Mouse (Mus musculus) heart, embryonic 11.5 days (tissue): ENCODE results near the gene Mbnl2. TPM values are rescaled to one million over a fixed set of nuclear protein-coding genes. Genes with fewer than 3 reads are reported as not detected.
A peak's percentile ranks its signal among the peaks of the same experiment; 100 is the strongest.

Experiments
- ATAC-seq: fragments of 200-750 bp; cut with Nextera tagmentation; replicated peaks from 2 replicates; pipeline ENCODE4 v1.8.0; 2017; ENCODE audit warnings: moderate library complexity; ENCODE audit not compliant: insufficient number of reproducible peaks, low FRiP score, low TSS enrichment
- H3K27ac ChIP-seq: fragments of 300-500 bp; sonication (generic); 2 replicates; pipeline ENCODE4 v1.5.1; 2014; ENCODE audit warnings: mild to moderate bottlenecking, low read depth, low read length
- H3K27me3 ChIP-seq: fragments of 300-500 bp; sonication (generic); 2 replicates; pipeline ENCODE4 v1.6.1; 2014; ENCODE audit warnings: mild to moderate bottlenecking, low read length, mixed read lengths; ENCODE audit not compliant: control insufficient read depth, insufficient read depth
- H3K36me3 ChIP-seq: fragments of 300-500 bp; sonication (generic); 2 replicates; pipeline ENCODE4 v1.6.1; 2014; ENCODE audit warnings: mild to moderate bottlenecking, low read length, moderate library complexity, mixed read lengths; ENCODE audit not compliant: control insufficient read depth, insufficient read depth
- H3K4me1 ChIP-seq: fragments of 300-500 bp; sonication (generic); 2 replicates; pipeline ENCODE4 v1.6.1; 2014; ENCODE audit warnings: low read length; ENCODE audit not compliant: control insufficient read depth, insufficient read depth
- H3K4me2 ChIP-seq: fragments of 300-500 bp; sonication (generic); 2 replicates; pipeline ENCODE4 v1.6.1; 2014; ENCODE audit warnings: mild to moderate bottlenecking, moderate library complexity
- H3K4me3 ChIP-seq: fragments of 300-500 bp; sonication (generic); 2 replicates; pipeline ENCODE4 v1.5.1; 2014; ENCODE audit warnings: low read depth, low read length
- H3K9ac ChIP-seq: fragments of 300-500 bp; sonication (generic); 2 replicates; pipeline ENCODE4 v1.6.1; 2014; ENCODE audit warnings: mild to moderate bottlenecking, low read depth, low read length, moderate library complexity
- H3K9me3 ChIP-seq: fragments of 300-500 bp; sonication (generic); replicated peaks from 2 replicates; pipeline ENCODE4 v1.6.1; 2016; ENCODE audit warnings: low read length; ENCODE audit not compliant: control insufficient read depth
- WGBS: fragments of 180-500 bp; shearing (Covaris S2); extraction: QIAGEN DNeasy Blood & Tissue Kit; methylation state at CpG from one replicate; pipeline ENCODE4 v1.1.7; 2014; ENCODE audit not compliant: insufficient replicate concordance; 5-methylcytosine and 5-hydroxymethylcytosine counted together
- polyA plus RNA-seq: library from polyadenylated mRNA; unstranded; fragments of >200 nt; fragmentation: Nextera tagmentation; extraction: Ambion mirVana; gene quantifications from 2 replicates; pipeline ENCODE4 v1.2.1, GENCODE M21; 2014

Mbnl2 gene
- polyA plus RNA-seq, 1 experiment from 2014 or later: 107 TPM

GRCm38 (mm10) chr14:120289528-120289927, 14.1 kb downstream of the Mbnl2 start:
- Histone ChIP-seq H3K9me3 (no peaks in the 10 kb centered on the region), H3K9ac (peak overlapping the region; percentile 28; the same call in 1 of the 2 replicates), H3K4me3 (no peak overlapping the region), H3K4me1 (peaks cover 77% of the 10 kb centered on the region), H3K27ac (peak overlapping the region; percentile 83), H3K4me2 (no peak overlapping the region; the same call in 1 of the 2 replicates), H3K36me3 (no peaks in the 10 kb centered on the region; the same call in 1 of the 2 replicates), H3K27me3 (no peaks in the 10 kb centered on the region)
- WGBS: 43% methylated on average over 7 of the region's 7 CpGs
- ATAC-seq: no peak; the same call in 1 of the 2 replicates

GRCm38 (mm10) chr14:120291226-120291757, 15.8 kb downstream of the Mbnl2 start:
- H3K4me3 ChIP-seq: no peak overlapping the region
- no peaks in the 10 kb centered on the region for H3K9me3 ChIP-seq
- H3K27me3 ChIP-seq: no peaks in the 10 kb centered on the region
- H3K4me1 ChIP-seq: peaks cover 76% of the 10 kb centered on the region
- no peak overlapping the region for H3K9ac ChIP-seq
- no peaks in the 10 kb centered on the region; the same call in 1 of the 2 replicates for H3K36me3 ChIP-seq
- WGBS: 91% methylated on average over 13 of the region's 13 CpGs
- no peak for ATAC-seq
- H3K27ac ChIP-seq: no peak overlapping the region
- no peak overlapping the region for H3K4me2 ChIP-seq

GRCm38 (mm10) chr14:120292133-120292532, 16.7 kb downstream of the Mbnl2 start:
- Histone ChIP-seq H3K27ac (peak overlapping the region; percentile 84), H3K36me3 (no peaks in the 10 kb centered on the region; the same call in 1 of the 2 replicates), H3K9me3 (no peaks in the 10 kb centered on the region), H3K4me3 (no peak overlapping the region), H3K4me1 (peaks cover 76% of the 10 kb centered on the region), H3K4me2 (no peak overlapping the region), H3K27me3 (no peaks in the 10 kb centered on the region), H3K9ac (peak overlapping the region; percentile 28; the same call in 1 of the 2 replicates)
- 64% methylated on average over 5 of the region's 5 CpGs for WGBS
- no peak for ATAC-seq

GRCm38 (mm10) chr14:120292617-120293195, 17.2 kb downstream of the Mbnl2 start:
- no peaks in the 10 kb centered on the region for H3K27me3 ChIP-seq
- 49% methylated on average over 6 of the region's 6 CpGs for WGBS
- peak overlapping the region; percentile 28; the same call in 1 of the 2 replicates for H3K9ac ChIP-seq
- no peak overlapping the region for H3K4me3 ChIP-seq
- no peak overlapping the region for H3K4me2 ChIP-seq
- no peaks in the 10 kb centered on the region; the same call in 1 of the 2 replicates for H3K36me3 ChIP-seq
- H3K9me3 ChIP-seq: no peaks in the 10 kb centered on the region
- peaks cover 76% of the 10 kb centered on the region for H3K4me1 ChIP-seq
- H3K27ac ChIP-seq: peak overlapping the region; percentile 84
- ATAC-seq: no peak

GRCm38 (mm10) chr14:120294480-120294879, 19.0 kb downstream of the Mbnl2 start:
- no peak for ATAC-seq
- no peak overlapping the region for H3K4me2 ChIP-seq
- H3K4me1 ChIP-seq: peaks cover 73% of the 10 kb centered on the region
- H3K9me3 ChIP-seq: no peaks in the 10 kb centered on the region
- H3K27me3 ChIP-seq: no peaks in the 10 kb centered on the region
- 73% methylated on average over 6 of the region's 6 CpGs for WGBS
- H3K4me3 ChIP-seq: no peak overlapping the region
- H3K36me3 ChIP-seq: no peaks in the 10 kb centered on the region; the same call in 1 of the 2 replicates
- H3K9ac ChIP-seq: no peak overlapping the region
- H3K27ac ChIP-seq: peak overlapping the region; percentile 18; the same call in 1 of the 2 replicates

- H3K4me3 ChIP-seq: no peak overlapping the region
- H3K27me3 ChIP-seq: no peaks in the 10 kb centered on the region
- H3K9ac ChIP-seq: 0 out of 2 replicates have a peak overlapping the region, but pooled peaks have one; percentile 46
- peak overlapping the region; percentile 83 for H3K27ac ChIP-seq
- H3K4me2 ChIP-seq: peak overlapping the region; percentile 24; the same call in 1 of the 2 replicates
- H3K9me3 ChIP-seq: no peaks in the 10 kb centered on the region
- H3K36me3 ChIP-seq: no peaks in the 10 kb centered on the region; the same call in 1 of the 2 replicates
- ATAC-seq: no peak
- H3K4me1 ChIP-seq: peaks cover 75% of the 10 kb centered on the region
- WGBS: 81% methylated on average over 13 of the region's 13 CpGs
Measured at GRCm38 (mm10) chr14:120295355-120296220, 20.1 kb downstream of the Mbnl2 start.

GRCm38 (mm10) chr14:120296231-120297006, 20.9 kb downstream of the Mbnl2 start:
- ATAC-seq: no peak
- Histone ChIP-seq H3K4me2 (peak overlapping the region; percentile 29; the same call in 1 of the 2 replicates), H3K9me3 (no peaks in the 10 kb centered on the region), H3K4me1 (peaks cover 76% of the 10 kb centered on the region), H3K36me3 (no peaks in the 10 kb centered on the region; the same call in 1 of the 2 replicates), H3K27me3 (no peaks in the 10 kb centered on the region), H3K9ac (peak overlapping the region; percentile 69; the same call in 1 of the 2 replicates), H3K27ac (peak overlapping the region; percentile 83), H3K4me3 (no peak overlapping the region)
- 66% methylated on average over 17 of the region's 17 CpGs for WGBS
